Mouse (Mus musculus): ENCODE results near the gene Ttc7b.

Ttc7b gene

GRCm38 (mm10) chr12:100488368-100488767 lies 32.3 kb downstream of the Ttc7b start:
- DNase-seq (ENCODE audit: low spot score in 2 of 2), result no peak

- DNase-seq (ENCODE audit: low spot score in 2 of 2), result peak in 1 of 2 experiments; percentile 38
These were observed 34.4 kb downstream of the Ttc7b start for GRCm38 (mm10) chr12:100486232-100486631.

GRCm38 (mm10) chr12:100483054-100483453 lies 37.6 kb downstream of the Ttc7b start:
- DNase-seq (ENCODE audit: low spot score in 2 of 2), result no peak

- no peak for DNase-seq (ENCODE audit: low spot score in 2 of 2)
These were observed 38.4 kb downstream of the Ttc7b start for GRCm38 (mm10) chr12:100482255-100482654.

- no peak for DNase-seq (ENCODE audit: low spot score in 2 of 2)
These were observed 39.1 kb downstream of the Ttc7b start for GRCm38 (mm10) chr12:100481443-100482026.

GRCm38 (mm10) chr12:100480642-100481442 lies 39.8 kb downstream of the Ttc7b start:
- no peak for DNase-seq (ENCODE audit: low spot score in 2 of 2)

GRCm38 (mm10) chr12:100479892-100480621 lies 40.6 kb downstream of the Ttc7b start:
- DNase-seq (ENCODE audit: low spot score in 2 of 2), result peak; percentile 16 to 80

GRCm38 (mm10) chr12:100479270-100479869 lies 41.3 kb downstream of the Ttc7b start:
- no peak for DNase-seq (ENCODE audit: low spot score in 2 of 2)

- DNase-seq (ENCODE audit: low spot score in 2 of 2), result no peak
These were observed 42.0 kb downstream of the Ttc7b start for GRCm38 (mm10) chr12:100478615-100479014.

- DNase-seq (ENCODE audit: low spot score in 2 of 2), result no peak
These were observed 42.5 kb downstream of the Ttc7b start for GRCm38 (mm10) chr12:100478151-100478550.

- DNase-seq (ENCODE audit: low spot score in 2 of 2), result no peak
These were observed 43.2 kb downstream of the Ttc7b start for GRCm38 (mm10) chr12:100477474-100477873.

GRCm38 (mm10) chr12:100476351-100476750 lies 44.3 kb downstream of the Ttc7b start:
- DNase-seq (ENCODE audit: low spot score in 2 of 2), result no peak

GRCm38 (mm10) chr12:100475489-100475888 lies 45.1 kb downstream of the Ttc7b start:
- DNase-seq (ENCODE audit: low spot score in 2 of 2), result no peak

- no peak for DNase-seq (ENCODE audit: low spot score in 2 of 2)
These were observed 45.8 kb downstream of the Ttc7b start for GRCm38 (mm10) chr12:100474661-100475321.

GRCm38 (mm10) chr12:100470295-100470694 lies 50.3 kb downstream of the Ttc7b start:
- no peak for DNase-seq (ENCODE audit: low spot score in 2 of 2)

GRCm38 (mm10) chr12:100469503-100470293 lies 50.9 kb downstream of the Ttc7b start:
- no peak for DNase-seq (ENCODE audit: low spot score in 2 of 2)

- no peak for DNase-seq (ENCODE audit: low spot score in 2 of 2)
These were observed 55.4 kb downstream of the Ttc7b start for GRCm38 (mm10) chr12:100465101-100465715.

GRCm38 (mm10) chr12:100457701-100458100 lies 62.9 kb downstream of the Ttc7b start:
- DNase-seq (ENCODE audit: low spot score in 2 of 2), result no peak

- no peak for DNase-seq (ENCODE audit: low spot score in 2 of 2)
These were observed 64.2 kb downstream of the Ttc7b start for GRCm38 (mm10) chr12:100456257-100456975.

- no peak for DNase-seq (ENCODE audit: low spot score in 2 of 2)
These were observed 65.2 kb downstream of the Ttc7b start for GRCm38 (mm10) chr12:100455453-100455852.

Data from spleen, postnatal 10 days (tissue).